Mouse (Mus musculus): Measurements from ENCODE around the gene Anp32e.
"Not testable (repeated sequence)": the region's sequence is repeated elsewhere in the genome, so short reads cannot be mapped to it uniquely, and the experiment has no call there.

Gene Anp32e

DNA sequence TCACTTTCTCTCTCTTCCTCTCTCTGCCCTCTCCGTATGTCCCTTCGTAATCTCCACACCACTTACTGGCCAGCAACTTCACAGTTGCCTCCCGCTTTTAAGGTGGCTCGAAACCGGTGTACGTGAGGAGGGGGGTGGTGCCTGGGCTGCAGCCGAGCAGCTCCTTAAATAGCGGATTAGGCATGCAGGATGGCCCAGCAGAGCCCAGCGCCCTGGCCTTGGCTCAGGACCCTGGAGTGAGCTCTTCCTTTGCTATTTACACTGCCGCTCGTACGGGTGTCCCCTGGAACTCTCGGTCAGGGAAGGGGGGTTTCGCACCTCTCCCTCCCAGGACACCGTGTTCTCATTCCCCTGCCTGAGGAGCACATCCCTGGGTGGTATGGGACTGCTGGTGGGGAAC lies 24.5 kb upstream of the Anp32e start, which contains the start of gene Car14:
Gene Car14, minus strand, starts transcription at position 124 of the 400 bp plus-strand sequence.
- DNase-seq (ENCODE audit: low spot score): no peak

- no peak for DNase-seq (ENCODE audit: low spot score)
Measured at GRCm38 (mm10) chr3:95905146-95905939, 23.7 kb upstream of the Anp32e start.

GRCm38 (mm10) chr3:95905940-95906492 lies 23.0 kb upstream of the Anp32e start:
- DNase-seq (ENCODE audit: low spot score): no peak

GRCm38 (mm10) chr3:95906860-95907259 lies 22.2 kb upstream of the Anp32e start:
- DNase-seq (ENCODE audit: low spot score): no peak

DNA sequence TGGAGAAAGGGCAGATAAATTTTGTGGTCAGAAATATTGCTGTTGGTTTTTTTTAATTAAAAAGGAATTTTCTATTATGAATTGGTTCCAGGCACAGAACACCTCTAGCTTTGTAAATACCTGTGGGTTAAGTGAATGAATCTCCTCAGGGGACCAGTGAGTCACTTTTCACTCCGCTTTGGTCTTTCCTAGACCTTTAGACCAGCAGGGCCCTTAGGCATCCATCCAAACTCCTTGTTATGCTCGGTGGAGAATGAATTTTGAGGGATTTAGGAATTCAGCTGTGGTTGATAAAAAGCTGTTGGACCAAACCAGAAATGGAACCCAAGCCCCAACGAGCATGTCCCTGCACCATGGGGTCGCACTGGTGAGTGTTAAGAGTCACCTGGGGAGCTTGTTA lies 21.4 kb upstream of the Anp32e start:
- no peak for DNase-seq (ENCODE audit: low spot score)

DNA sequence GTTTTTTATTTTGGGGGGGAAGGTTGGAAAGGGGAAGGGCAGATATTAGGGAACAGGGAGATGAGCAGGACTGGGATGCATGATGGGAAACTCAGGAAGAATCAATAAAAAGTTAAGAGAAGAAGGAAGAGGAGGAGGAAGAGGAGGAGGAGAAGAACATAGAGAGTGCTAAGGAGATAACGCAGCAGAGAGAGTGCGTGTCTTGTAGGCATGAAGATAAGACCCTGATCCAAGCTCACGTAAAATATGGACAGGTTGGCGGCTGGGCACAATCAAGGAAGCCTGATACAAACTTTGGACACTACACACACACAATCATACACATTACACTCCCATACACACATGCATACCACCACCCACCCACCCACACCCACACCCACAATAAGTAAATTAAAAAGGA lies 14.3 kb upstream of the Anp32e start:
- DNase-seq (ENCODE audit: low spot score): no peak

- DNase-seq (ENCODE audit: low spot score): no peak
Measured at GRCm38 (mm10) chr3:95916760-95917159, 12.3 kb upstream of the Anp32e start.

DNA sequence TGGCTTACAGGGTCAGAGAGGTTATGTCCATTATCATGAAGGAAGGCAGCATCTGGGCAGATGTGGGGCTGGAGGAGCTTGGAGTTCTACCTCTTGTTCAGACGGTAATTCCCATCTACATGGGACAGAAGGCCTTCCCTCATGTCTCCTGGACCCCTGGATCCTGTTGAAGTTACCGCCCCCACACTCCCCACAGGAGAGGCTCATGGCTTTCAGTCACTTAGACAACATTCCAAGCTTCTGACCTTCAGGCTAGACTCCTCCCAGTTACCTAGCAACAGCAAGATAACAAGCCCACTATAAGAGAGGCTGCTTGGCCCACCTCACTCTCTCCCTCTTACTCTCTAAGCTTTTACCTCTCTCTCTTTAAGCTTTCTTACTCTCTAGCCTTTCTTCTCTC lies 8.5 kb upstream of the Anp32e start:
- not testable (repeated sequence) for DNase-seq (ENCODE audit: low spot score)

DNA sequence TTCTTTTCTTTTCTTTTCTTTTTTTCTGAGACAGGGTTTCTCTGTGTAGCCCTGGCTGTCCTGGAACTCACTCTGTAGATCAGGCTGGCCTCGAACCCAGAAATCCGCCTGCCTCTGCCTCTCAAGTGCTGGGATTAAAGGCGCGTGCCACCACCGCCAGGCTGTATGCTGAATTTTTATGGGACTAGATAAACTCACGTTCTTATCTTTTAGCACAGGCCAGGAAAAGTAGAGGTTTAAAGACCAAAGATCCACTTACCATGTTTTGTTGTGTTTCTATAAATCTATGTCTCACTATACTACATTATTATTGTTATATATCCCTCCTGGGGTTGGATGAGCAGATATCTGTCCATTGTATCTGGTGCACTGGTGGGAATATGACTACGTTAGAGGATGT lies 5.6 kb upstream of the Anp32e start:
- DNase-seq (ENCODE audit: low spot score): not testable (repeated sequence)

DNA sequence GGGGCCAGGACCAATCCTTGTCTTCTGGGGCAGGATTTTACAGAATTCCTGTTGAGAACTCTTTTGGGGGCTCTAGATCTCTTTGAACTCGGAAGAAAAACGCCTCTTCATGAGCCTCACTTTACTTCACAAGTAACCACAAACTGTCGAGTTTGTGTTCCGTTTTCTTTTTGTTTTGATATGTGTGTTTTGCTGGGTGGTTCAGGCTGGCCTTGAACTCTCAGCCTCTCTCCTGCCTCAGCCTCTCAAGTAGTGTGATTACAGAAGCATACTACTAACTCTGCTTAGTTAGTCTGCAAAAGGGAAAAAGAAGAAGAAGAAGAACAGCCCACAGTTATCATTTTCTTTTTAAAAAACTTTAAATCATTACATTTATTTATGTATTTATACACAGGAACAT lies 4.9 kb upstream of the Anp32e start:
- DNase-seq (ENCODE audit: low spot score): no peak

DNA sequence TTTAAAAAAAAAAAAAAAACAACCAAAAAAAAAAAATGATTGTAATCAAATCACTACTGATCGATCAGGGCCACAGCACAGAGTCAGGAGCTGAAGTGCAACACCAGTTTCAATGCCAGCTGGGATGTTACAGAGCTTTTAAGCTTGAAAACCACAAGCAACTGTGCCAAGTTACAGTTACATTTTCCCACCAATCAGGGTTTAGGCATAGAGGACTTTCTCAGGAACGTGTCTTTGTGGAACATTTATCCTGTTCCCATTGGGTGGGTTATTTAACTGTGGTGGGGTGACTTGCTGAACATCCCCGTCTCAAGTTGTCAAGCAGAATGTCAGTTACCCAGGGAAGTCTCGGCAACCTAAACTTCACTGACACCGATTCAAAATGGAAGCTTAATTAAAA lies 4.0 kb upstream of the Anp32e start:
- DNase-seq (ENCODE audit: low spot score): no peak

GRCm38 (mm10) chr3:95928261-95928657 lies 787 bp upstream of the Anp32e start:
- DNase-seq (ENCODE audit: low spot score): no peak

GRCm38 (mm10) chr3:95929581-95930470 lies 780 bp downstream of the Anp32e start:
- DNase-seq (ENCODE audit: low spot score): no peak

DNA sequence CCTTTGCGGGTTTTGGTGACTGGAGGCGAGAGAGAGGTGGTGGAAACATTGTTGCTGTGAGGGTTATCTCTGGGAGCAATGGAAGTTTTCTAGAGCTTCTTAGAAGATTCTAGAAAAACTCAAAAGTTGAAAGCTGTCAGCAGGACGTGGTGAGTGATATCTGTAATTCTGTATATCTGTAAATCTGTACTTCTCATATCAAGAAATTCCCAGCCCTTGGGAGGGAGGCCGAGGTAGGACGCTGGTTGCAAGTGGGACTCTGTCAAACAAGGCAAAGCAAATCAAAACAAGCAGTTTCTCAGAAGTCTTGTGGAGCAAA lies 1.4 kb downstream of the Anp32e start:
- DNase-seq (ENCODE audit: low spot score): no peak

DNA sequence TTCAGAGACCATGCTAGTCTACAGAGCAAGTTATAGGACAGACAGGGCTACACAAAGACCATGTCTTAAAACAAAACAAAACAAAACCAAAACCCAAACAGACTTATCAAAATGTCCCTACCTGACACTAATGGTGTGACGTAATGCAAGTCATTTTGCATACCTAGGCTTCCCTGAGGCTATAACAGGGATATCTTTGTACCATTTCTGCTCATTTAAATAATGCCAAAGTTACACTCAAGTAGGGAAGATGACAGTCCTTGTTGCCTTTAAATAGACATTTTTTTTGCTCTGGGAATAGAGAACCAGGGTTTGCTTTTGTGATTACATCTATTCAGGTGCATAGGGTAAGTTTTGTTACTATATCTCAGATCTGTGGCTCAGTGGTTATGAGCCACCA lies 2.4 kb downstream of the Anp32e start:
- no peak for DNase-seq (ENCODE audit: low spot score)

- no peak for DNase-seq (ENCODE audit: low spot score)
Measured at GRCm38 (mm10) chr3:95932157-95932556, 3.1 kb downstream of the Anp32e start.

- no peak for DNase-seq (ENCODE audit: low spot score)
Measured at GRCm38 (mm10) chr3:95932566-95932965, 3.5 kb downstream of the Anp32e start.

DNA sequence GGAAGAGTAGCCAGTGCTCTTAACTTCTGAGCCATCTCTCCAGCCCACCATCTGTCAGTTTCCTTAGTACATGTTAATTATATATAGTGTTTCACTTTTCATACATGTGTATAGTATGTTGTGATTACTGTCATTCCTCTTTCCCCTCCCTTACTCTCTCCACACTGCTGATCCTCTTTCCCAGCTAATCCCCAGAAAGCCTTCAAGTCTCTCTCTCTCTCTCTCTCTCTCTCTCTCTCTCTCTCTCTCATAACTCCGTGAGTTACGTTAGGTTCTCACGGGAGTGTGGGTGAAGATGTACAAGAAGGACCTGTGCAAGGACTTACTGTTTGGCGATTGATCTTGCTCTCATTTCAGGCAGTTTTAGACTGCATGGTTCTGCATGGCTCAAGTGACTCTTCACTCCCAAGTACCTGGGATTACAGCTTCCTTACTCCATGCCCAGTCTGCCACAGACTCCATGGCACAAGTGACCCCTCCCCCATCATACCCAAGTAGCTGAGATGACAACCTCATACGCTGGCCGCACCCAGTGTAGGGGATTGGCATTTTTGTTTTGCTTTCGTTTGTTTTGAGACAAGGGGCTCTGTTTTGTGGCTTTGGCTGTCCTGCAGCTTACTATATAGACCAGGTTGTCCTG lies 4.2 kb downstream of the Anp32e start:
- no peak for DNase-seq (ENCODE audit: low spot score)

- no peak for DNase-seq (ENCODE audit: low spot score)
Measured at GRCm38 (mm10) chr3:95934448-95934847, 5.4 kb downstream of the Anp32e start.

DNA sequence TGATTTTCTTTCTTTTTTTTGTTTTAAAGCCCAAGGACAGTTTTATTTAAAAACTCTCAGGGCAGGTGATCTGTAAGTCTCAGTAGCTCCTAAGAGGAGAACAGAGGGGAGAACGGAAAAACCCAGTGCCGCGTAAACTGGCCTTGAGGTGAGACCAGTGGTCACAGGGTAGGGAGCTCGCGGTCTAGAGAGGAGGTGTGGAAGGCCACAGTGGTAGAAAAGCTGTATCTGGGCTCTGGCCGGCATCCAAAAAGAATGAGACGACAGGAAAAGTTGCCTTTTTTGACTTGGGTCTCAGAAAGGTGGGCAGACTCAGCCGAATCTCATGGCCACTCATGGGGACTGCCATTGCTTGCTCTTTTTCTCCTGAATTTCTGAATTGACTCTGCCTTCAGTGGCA lies 9.2 kb downstream of the Anp32e start:
- no peak for DNase-seq (ENCODE audit: low spot score)

DNA sequence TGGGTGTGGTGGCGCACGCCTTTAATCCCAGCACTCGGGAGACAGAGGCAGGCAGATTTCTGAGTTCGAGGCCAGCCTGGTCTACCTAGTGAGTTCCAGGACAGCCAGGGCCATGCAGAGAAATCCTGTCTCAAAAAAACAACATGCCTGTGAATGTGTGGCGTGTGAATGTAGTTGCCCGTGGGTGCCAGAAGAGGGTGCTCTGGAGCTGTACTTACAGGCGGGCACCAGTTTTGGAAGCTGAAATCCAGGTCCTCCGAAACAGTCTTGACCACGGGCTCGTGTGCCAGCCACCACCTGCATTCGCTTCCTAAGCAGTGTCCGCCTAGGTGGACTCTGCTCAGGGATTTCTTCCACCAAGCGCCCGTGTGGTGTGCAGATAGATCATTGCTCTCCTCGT lies 9.8 kb downstream of the Anp32e start:
- DNase-seq (ENCODE audit: low spot score): no peak

DNA sequence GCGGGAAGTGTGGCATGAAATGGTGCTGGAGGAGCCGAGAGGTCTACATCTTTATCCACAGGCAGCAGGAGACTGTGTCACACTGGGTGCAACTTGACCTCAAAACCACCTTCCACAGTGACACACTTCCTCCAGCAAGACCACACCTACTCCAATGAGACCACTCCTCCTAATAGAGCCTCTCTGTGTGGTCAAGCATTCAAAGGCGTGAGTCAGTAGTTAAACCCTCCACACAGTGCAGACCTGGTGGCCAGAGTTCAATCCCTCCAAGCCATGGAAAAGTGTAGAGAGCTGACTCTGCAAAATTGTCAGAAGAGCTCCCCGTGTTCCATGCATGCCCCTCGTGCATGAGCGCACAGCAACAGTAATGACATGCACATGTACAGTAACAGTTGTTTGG lies 13.7 kb downstream of the Anp32e start:
- DNase-seq (ENCODE audit: low spot score): no peak

DNA sequence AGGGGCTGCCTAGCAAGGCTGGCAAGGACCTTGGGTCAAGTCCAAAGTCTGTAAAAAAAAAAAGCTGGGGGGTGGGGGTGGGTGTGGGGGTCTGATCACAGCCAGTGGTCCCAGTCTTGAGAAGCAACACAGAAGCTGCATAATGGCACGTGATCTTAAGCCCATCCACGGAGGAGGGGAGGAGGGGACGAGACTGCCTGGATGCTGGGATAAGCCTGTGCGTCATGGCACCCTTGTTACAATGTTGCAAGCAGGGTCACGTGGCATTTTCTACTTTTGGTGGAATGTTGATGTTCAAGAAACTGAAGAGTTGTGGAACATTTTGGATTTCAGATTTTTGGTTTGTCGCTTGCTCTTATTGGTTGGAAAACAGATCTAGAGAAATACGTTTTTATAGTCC lies 14.2 kb downstream of the Anp32e start:
- DNase-seq (ENCODE audit: low spot score): no peak
